Mouse (Mus musculus): Measurements from ENCODE around the gene Ccl1. TPM values are rescaled to one million over a fixed set of nuclear protein-coding genes. Genes with fewer than 3 reads are reported as not detected.

Gene Ccl1
- polyA plus RNA-seq (2021; fragmentation: Nextera tagmentation), result not detected in 2 replicates
- long read RNA-seq, experiment 1, result 0 reads
- long read RNA-seq, experiment 2, result 0 reads

GRCm38 (mm10) chr11:82305590-82305989 is at the start of gene Ccl1:
Gene Ccl1 (minus strand): TSS chr11:82305690.

Other genes with a start within 250 kb of the Ccl1 start
- not detected in 2 replicates for gene Ccl11, start 247.9 kb downstream of the Ccl1 start, polyA plus RNA-seq (2021; fragmentation: Nextera tagmentation)
- gene Ccl12, start 203.8 kb downstream of the Ccl1 start, polyA plus RNA-seq (2021; fragmentation: Nextera tagmentation), result 7.8 and 13.7 TPM in 2 replicates
- 0.58 TPM in 1 of 2 replicates, not detected in the other for gene Ccl8, start 190.5 kb downstream of the Ccl1 start, polyA plus RNA-seq (2021; fragmentation: Nextera tagmentation)
- gene Tmem132e, start 83.2 kb upstream of the Ccl1 start, polyA plus RNA-seq (2021; fragmentation: Nextera tagmentation), result 1.9 and 2.3 TPM in 2 replicates

Measured in layer of hippocampus, adult 6 months (tissue).